Mouse (Mus musculus) hindbrain, embryonic 11.5 days (tissue): ENCODE measurements at regions not wholly inside any gene's neighbourhood (a gene's known extent, or its start where the extent isn't known, plus 50 kb on each side); places are given as distances from the start of the nearest gene placed in this dataset.

ENCODE experiments used
- ATAC-seq: fragments of 200-750 bp; cut with Nextera tagmentation; 2 replicates; pipeline ENCODE4 v1.8.0; 2017; ENCODE audit warnings: mild to moderate bottlenecking, moderate TSS enrichment, moderate library complexity; ENCODE audit not compliant: low FRiP score
- DNase-seq: peaks from one replicate; pipeline ENCODE4 v3.0.0-alpha.2; 2015; ENCODE audit warnings: low spot score
- H3K27ac ChIP-seq: fragments of 300-500 bp; sonication (generic); 2 replicates; pipeline ENCODE4 v1.5.1; 2014; ENCODE audit warnings: mild to moderate bottlenecking, low read depth, low read length
- H3K27me3 ChIP-seq: fragments of 300-500 bp; sonication (generic); 2 replicates; pipeline ENCODE4 v1.6.1; 2014; ENCODE audit warnings: mild to moderate bottlenecking, low read length, moderate library complexity, mixed read lengths; ENCODE audit not compliant: control insufficient read depth, insufficient read depth
- H3K36me3 ChIP-seq: fragments of 300-500 bp; sonication (generic); 2 replicates; pipeline ENCODE4 v1.6.1; 2014; ENCODE audit warnings: mild to moderate bottlenecking, low read length, moderate library complexity, mixed read lengths; ENCODE audit not compliant: control insufficient read depth, insufficient read depth
- H3K4me1 ChIP-seq: fragments of 300-500 bp; sonication (generic); replicated peaks from 2 replicates; pipeline ENCODE4 v1.6.1; 2014; ENCODE audit warnings: low read length, mixed read lengths; ENCODE audit not compliant: control insufficient read depth, insufficient read depth
- H3K4me2 ChIP-seq: fragments of 300-500 bp; sonication (generic); replicated peaks from 2 replicates; pipeline ENCODE4 v1.6.1; 2014; ENCODE audit warnings: mild to moderate bottlenecking, low read depth, low read length
- H3K4me3 ChIP-seq: fragments of 300-500 bp; sonication (generic); 2 replicates; pipeline ENCODE4 v1.5.1; 2014; ENCODE audit warnings: low read depth, low read length
- H3K9ac ChIP-seq: fragments of 300-500 bp; sonication (generic); 2 replicates; pipeline ENCODE4 v1.6.1; 2014; ENCODE audit warnings: low read depth, low read length
- H3K9me3 ChIP-seq: fragments of 300-500 bp; sonication (generic); 2 replicates; pipeline ENCODE4 v1.6.1; 2016; ENCODE audit warnings: low read length; ENCODE audit not compliant: control insufficient read depth
- WGBS: fragments of 180-500 bp; shearing (Covaris S2); extraction: QIAGEN DNeasy Blood & Tissue Kit; methylation state at CpG from one replicate; pipeline ENCODE4 v1.1.7; 2014; 5-methylcytosine and 5-hydroxymethylcytosine counted together

DNA sequence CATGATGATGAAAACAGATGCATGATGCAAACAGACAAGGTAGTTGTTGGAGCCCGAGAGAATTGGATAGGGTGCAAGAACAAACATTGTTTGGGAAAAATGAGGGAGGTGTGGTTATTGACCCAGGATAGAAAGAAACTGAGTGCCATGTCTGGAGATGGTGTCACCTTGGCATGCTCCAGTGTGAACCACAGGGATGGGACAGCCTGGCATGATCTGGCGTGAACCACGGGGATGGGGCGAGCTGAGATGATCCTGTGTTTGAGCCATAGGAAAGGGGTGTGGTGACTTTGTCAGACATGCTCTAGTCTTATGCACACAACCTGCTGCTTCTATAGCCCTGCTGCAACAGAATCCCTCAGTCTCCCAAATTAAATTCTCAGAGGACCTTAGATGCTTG, 178.7 kb upstream of the Gm5148 start:
- Histone ChIP-seq H3K27ac (no peak overlapping the region), H3K4me1 (peaks cover 10% of the 10 kb centered on the region), H3K4me3 (no peak overlapping the region), H3K9me3 (no peaks in the 10 kb centered on the region), H3K4me2 (no peak overlapping the region), H3K9ac (no peak overlapping the region), H3K27me3 (no peaks in the 10 kb centered on the region), H3K36me3 (no peaks in the 10 kb centered on the region)
- WGBS = 88% methylated on average over 4 of the region's 4 CpGs
- no peak for ATAC-seq
- DNase-seq = no peak

DNA sequence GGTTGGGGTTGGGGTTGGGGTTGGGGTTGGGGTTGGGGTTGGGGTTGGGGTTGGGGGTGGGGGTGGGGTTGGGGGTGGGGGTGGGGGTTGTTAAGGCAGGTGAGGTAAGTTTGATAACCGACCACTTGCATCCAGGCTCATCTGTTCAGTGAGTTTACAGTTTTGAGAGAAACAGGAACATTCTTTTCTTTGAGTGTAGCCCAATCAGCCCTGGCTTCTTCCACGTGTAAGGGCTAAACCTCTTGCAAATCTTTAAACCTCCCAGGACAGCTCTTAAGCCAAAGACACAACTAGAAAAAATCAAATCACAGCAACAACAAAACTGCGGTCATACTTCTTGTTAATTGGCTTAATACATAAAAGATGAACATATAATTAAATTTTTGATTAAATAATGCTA, 173.1 kb upstream of the Gm5148 start:
- Histone ChIP-seq H3K27ac (0 out of 2 replicates have a peak overlapping the region, but pooled peaks have one; percentile 43), H3K4me1 (no peaks in the 10 kb centered on the region), H3K27me3 (no peaks in the 10 kb centered on the region), H3K9me3 (no peaks in the 10 kb centered on the region), H3K36me3 (no peaks in the 10 kb centered on the region), H3K4me2 (peak overlapping the region; percentile 45; the same call in 1 of the 2 replicates), H3K4me3 (no peak overlapping the region), H3K9ac (no peak overlapping the region)
- WGBS = 40% methylated on average over 3 of the region's 3 CpGs
- DNase-seq = no peak
- peak; percentile 47; the same call in 1 of the 2 replicates for ATAC-seq

DNA sequence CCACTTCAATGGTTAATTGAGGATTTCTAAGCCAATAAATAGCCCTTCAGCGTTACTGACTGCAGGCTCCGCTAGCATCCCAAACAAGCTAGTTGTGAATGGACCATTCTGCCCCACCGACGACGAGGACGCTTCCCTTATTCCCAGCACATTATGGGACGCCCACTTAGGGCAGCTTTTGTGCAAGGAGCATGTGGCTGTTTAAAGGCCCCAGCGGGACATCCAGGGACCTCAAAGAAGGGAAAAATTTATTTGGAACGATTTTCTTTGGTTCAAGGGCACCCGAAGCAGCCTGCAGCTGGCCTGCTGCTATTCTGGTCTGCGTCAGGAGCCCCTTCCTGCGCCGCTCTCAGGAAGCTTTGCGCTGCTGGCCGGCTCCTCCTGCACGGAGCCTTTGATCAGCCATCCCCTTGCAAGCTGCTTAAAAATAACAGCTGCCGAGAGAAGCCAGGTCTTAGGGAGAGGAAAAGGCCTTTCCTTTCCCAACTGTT, 172.6 kb upstream of the Gm5148 start:
- under 1% methylated on average over 17 of the region's 17 CpGs for WGBS
- Histone ChIP-seq H3K4me3 (peak overlapping the region; percentile 15; the same call in 1 of the 2 replicates), H3K27me3 (no peaks in the 10 kb centered on the region), H3K36me3 (no peaks in the 10 kb centered on the region), H3K27ac (peak overlapping the region; percentile 43), H3K4me1 (no peaks in the 10 kb centered on the region), H3K4me2 (peak overlapping the region; percentile 45), H3K9me3 (no peaks in the 10 kb centered on the region), H3K9ac (peak overlapping the region; percentile 28; the same call in 1 of the 2 replicates)
- ATAC-seq = peak; percentile 89
- DNase-seq = peak; percentile 68

- no peaks in the 10 kb centered on the region for H3K27me3 ChIP-seq
- ATAC-seq (no peak), DNase-seq (no peak)
- H3K4me2 ChIP-seq = no peak overlapping the region
- no peak overlapping the region for H3K4me3 ChIP-seq
- H3K36me3 ChIP-seq = no peaks in the 10 kb centered on the region
- H3K9me3 ChIP-seq = no peaks in the 10 kb centered on the region
- H3K4me1 ChIP-seq = no peaks in the 10 kb centered on the region
- WGBS = 90% methylated on average over 2 of the region's 2 CpGs
- H3K27ac ChIP-seq = no peak overlapping the region
- H3K9ac ChIP-seq = no peak overlapping the region
Observed at GRCm38 (mm10) chr3:37894599-37894998, 170.3 kb upstream of the Gm5148 start.

DNA sequence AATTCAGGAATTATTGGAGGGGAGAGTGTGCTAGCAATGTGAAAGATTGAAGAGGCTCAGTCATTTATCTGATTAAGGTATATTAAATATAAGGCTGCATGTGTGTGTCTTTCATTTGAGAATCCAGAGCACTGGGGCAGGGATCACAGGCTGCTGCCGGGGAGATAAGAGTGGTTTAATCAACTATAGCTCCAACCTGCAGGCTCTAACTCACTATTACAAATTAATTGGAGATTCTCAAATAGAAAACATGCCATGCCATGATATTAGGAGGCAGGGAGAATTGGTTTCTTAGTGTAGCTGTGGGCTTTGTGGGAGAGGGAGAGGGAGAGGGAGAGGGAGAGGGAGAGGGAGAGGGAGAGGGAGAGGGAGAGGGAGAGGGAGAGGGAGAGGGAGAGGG, 165.9 kb upstream of the Gm5148 start:
- H3K9me3 ChIP-seq = no peaks in the 10 kb centered on the region
- H3K4me3 ChIP-seq = no peak overlapping the region
- WGBS = 76% methylated on average over 1 of the region's 1 CpGs
- H3K4me2 ChIP-seq = no peak overlapping the region
- H3K36me3 ChIP-seq = no peaks in the 10 kb centered on the region
- no peaks in the 10 kb centered on the region for H3K4me1 ChIP-seq
- H3K9ac ChIP-seq = no peak overlapping the region
- no peak overlapping the region for H3K27ac ChIP-seq
- DNase-seq (no peak), ATAC-seq (no peak)
- no peaks in the 10 kb centered on the region for H3K27me3 ChIP-seq

DNA sequence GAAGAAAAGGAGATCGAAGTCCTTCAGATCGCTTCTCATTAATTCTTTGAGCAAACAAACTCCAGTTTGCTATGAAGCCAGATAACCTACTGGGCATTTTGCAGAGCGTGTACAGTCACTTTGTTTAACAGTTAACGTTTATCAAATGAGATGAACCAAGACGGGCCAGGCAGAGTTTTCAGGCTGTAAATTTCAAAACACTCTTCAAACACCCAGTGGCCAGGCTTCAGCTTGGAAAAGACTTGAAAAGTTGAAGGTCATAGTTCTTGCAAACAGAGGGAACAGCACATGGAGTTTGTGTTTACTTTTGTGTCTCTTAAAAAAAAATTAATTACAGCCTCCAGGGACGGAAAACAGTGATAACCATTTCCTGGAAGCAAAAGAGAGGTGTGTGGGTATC, 164.2 kb upstream of the Gm5148 start:
- no peak overlapping the region for H3K27ac ChIP-seq
- no peak overlapping the region for H3K4me2 ChIP-seq
- no peak for ATAC-seq
- H3K4me3 ChIP-seq = no peak overlapping the region
- no peak for DNase-seq
- H3K9me3 ChIP-seq = no peaks in the 10 kb centered on the region
- H3K27me3 ChIP-seq = no peaks in the 10 kb centered on the region
- H3K4me1 ChIP-seq = no peaks in the 10 kb centered on the region
- H3K36me3 ChIP-seq = no peaks in the 10 kb centered on the region
- WGBS = 70% methylated on average over 6 of the region's 6 CpGs
- H3K9ac ChIP-seq = no peak overlapping the region

DNA sequence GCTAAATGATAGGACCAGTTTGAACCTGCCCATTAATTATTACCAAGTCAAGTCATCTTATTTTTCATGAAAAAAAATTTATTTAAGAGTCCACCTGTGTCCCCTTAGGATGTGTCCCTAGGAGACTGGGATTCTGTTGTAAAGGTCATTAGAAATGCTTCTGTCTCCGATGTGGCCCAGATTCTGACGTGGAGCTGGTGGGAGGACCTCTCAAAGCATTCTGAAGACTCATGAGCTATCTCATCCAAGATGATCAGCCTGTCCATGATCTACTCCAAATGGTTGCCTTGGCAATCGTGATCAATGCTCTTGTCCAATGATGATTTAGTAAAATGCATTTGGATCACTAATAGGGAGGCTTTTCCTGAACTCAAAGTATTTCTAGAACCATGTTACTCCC, 163.4 kb upstream of the Gm5148 start:
- Histone ChIP-seq H3K9me3 (no peaks in the 10 kb centered on the region), H3K27ac (no peak overlapping the region), H3K4me3 (no peak overlapping the region), H3K27me3 (no peaks in the 10 kb centered on the region), H3K9ac (no peak overlapping the region), H3K4me1 (no peaks in the 10 kb centered on the region), H3K4me2 (no peak overlapping the region), H3K36me3 (no peaks in the 10 kb centered on the region)
- DNase-seq (no peak), ATAC-seq (no peak)
- WGBS = 81% methylated on average over 3 of the region's 3 CpGs

DNA sequence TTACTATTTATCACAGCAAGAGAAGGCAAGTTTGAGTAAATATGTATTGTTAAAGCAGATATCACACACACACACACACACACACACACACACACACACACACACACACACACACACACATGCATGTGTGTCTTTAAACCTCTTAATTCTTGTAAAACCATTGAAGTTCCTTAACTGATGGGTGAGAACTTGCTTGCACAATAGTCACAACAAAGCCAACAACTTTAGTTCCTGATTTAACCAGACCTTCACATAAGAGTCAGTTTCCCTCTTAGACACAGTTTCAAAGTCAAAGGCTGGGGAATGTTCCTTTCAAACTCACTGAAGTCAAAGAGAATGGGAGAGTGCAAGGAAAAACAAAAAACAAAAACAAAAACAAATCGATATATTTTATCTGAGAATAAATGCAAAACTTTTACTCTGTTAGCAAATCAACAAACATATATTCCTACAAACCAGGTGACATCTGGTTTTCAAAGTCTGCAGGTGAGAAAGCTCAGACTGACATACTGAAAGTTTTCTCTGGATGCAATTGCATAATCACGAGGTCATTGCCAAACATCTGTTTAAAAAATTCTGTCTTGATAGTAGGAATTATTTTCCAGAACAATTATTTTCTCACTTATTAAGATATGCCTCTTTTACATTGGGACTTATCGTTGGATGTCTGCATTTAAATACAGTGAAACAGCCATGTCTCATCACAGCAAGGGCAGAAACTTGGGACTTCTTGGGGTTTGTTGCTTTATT, 162.6 kb upstream of the Gm5148 start:
- H3K4me2 ChIP-seq = no peak overlapping the region
- 93% methylated on average over 3 of the region's 3 CpGs for WGBS
- H3K27me3 ChIP-seq = no peaks in the 10 kb centered on the region
- no peak overlapping the region for H3K4me3 ChIP-seq
- H3K9ac ChIP-seq = no peak overlapping the region
- H3K9me3 ChIP-seq = no peaks in the 10 kb centered on the region
- no peaks in the 10 kb centered on the region for H3K36me3 ChIP-seq
- DNase-seq = no peak
- no peaks in the 10 kb centered on the region for H3K4me1 ChIP-seq
- ATAC-seq = no peak
- H3K27ac ChIP-seq = no peak overlapping the region

DNA sequence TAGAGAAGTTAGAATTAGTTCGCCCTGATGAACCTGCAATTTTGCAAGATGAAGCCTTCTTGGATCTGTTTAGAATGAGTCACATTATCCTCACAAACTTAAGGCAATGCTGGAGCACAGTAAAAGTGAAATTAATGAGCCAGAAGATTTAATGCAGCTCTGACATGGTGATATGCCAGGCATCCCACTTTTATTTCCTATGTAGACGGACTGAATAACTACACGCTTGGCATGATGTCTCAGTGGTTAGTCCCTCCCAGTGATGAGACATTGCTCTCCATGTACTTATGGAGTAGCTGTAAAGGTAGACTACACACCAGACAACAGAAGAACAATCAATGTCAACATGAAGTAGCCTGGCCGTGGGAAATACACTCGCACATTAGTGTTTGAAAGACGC, 161.5 kb upstream of the Gm5148 start:
- no peak overlapping the region for H3K9ac ChIP-seq
- H3K36me3 ChIP-seq = no peaks in the 10 kb centered on the region
- no peaks in the 10 kb centered on the region for H3K4me1 ChIP-seq
- no peak for DNase-seq
- H3K4me2 ChIP-seq = no peak overlapping the region
- ATAC-seq = no peak
- H3K27ac ChIP-seq = no peak overlapping the region
- 87% methylated on average over 6 of the region's 6 CpGs for WGBS
- no peaks in the 10 kb centered on the region for H3K27me3 ChIP-seq
- H3K4me3 ChIP-seq = no peak overlapping the region
- no peaks in the 10 kb centered on the region for H3K9me3 ChIP-seq
